ENCODE assay signal across 8 mouse cellular contexts in the genomic region with DNA sequence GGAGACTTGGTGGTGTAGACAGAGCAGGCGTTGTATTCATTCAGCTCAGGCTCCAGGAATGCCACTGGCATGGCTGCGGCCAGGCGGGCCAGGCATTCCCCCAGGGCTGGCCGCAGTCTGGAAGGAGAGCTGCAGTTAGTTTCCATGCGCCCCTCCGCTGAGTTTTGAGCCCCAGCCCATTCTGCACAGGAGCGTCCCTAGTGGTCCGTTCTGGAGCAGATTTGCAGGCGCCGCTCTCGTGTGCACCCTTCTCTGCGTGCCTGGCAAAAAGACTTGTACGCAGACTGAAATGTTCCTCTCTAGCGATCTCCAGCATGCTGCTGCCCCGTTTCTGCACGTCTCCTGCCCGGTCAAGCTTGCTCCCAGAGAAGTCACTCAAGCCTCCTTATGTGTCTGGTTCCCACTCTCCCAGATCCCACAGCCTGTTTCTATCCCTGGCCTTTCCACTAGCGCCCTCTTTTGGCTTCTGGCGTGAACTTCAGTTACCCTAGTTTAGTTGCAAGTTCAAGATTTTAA.
DNase-seq lines count a peak whose midpoint lies in the region; ATAC-seq and TF ChIP-seq lines count a peak whose summit lies in the region.

No protein-coding gene starts in this region.

- H3K27ac ChIP-seq in cerebellum, adult 2 months (ENCODE audit: insufficient read depth, low read length), result no peak overlapping the region
- H3K27ac ChIP-seq in hindbrain, embryonic 16.5 days (ENCODE audit: low read depth, low read length), result peak overlapping the region; percentile 32; the same call in 1 of the 2 replicates

- H3K27me3 ChIP-seq in cerebellum, adult 2 months (ENCODE audit: control insufficient read depth, insufficient read depth, low read length), result no peaks in the 10 kb centered on the region
- peaks cover 3% of the 10 kb centered on the region; the same call in 1 of the 2 replicates for H3K27me3 ChIP-seq in hindbrain, embryonic 16.5 days (replicated peaks; ENCODE audit: control insufficient read depth, insufficient read depth, low read length)

- H3K9me3 ChIP-seq in hindbrain, embryonic 16.5 days (ENCODE audit: control insufficient read depth, low read length), result no peaks in the 10 kb centered on the region

- TF ChIP-seq CTCF in cerebellum, adult 2 months (IDR thresholded peaks at IDR 0.05; ENCODE audit: borderline replicate concordance, insufficient read depth, low read depth, low read length), result 0 out of 2 replicates have a peak, but pooled peaks have one; percentile 7

- 4% methylated on average over 19 of the region's 19 CpGs for WGBS in cerebellum, adult 2 months
- WGBS in hindbrain, embryonic 16.5 days, result 5% methylated on average over 19 of the region's 19 CpGs

- no peaks in the 10 kb centered on the region for H3K4me1 ChIP-seq in cerebellum, adult 2 months (ENCODE audit: control insufficient read depth, insufficient read depth, low read length)
- no peaks in the 10 kb centered on the region for H3K4me1 ChIP-seq in hindbrain, embryonic 16.5 days (ENCODE audit: control insufficient read depth, insufficient read depth, low read depth, low read length)

- H3K9ac ChIP-seq in hindbrain, embryonic 16.5 days (ENCODE audit: low read depth, low read length), result no peak overlapping the region

- no peaks in the 10 kb centered on the region for H3K36me3 ChIP-seq in hindbrain, embryonic 16.5 days (ENCODE audit: control insufficient read depth, insufficient read depth, low read length)

- no peak for DNase-seq in cerebellum, adult 2 months
- peak; percentile 20 for DNase-seq in urinary bladder, postnatal 14 days (ENCODE audit: low spot score)
- no peak for DNase-seq in urinary bladder, postnatal 10 days (ENCODE audit: low spot score)
- DNase-seq in lung, postnatal 10 days, result peak; percentile 44
- DNase-seq in frontal cortex, postnatal 36 days (ENCODE audit: low spot score in 2 of 2), result no peak

- ATAC-seq in cerebellum, adult (ENCODE audit: insufficient number of reproducible peaks, low FRiP score, low TSS enrichment), result no peak
- ATAC-seq in hindbrain, embryonic 16.5 days, result peak; percentile 81
- ATAC-seq in erythroblast, adult 5-6 weeks (replicated peaks; ENCODE audit: low FRiP score, poor library complexity, severe bottlenecking), result no peak

- H3K4me2 ChIP-seq in hindbrain, embryonic 16.5 days (ENCODE audit: low read length), result peak overlapping the region; percentile 32

- no peak for TF ChIP-seq POLR2A in cerebellum, adult 2 months (IDR thresholded peaks at IDR 0.05; ENCODE audit: borderline replicate concordance, insufficient read depth, low read length)

- H3K4me3 ChIP-seq in cerebellum, adult 2 months (replicated peaks; ENCODE audit: insufficient read depth, low read depth, low read length), result no peak overlapping the region
- H3K4me3 ChIP-seq in hindbrain, embryonic 16.5 days (ENCODE audit: low read length), result no peak overlapping the region

Comparison
In these comparisons a context has a peak if more than half of its experiments do, and no peak if none do; other contexts are left out.
1. DNase-seq: peak in urinary bladder, postnatal 14 days (single experiment) and lung, postnatal 10 days (single experiment); none in cerebellum, adult 2 months (0 of 2), urinary bladder, postnatal 10 days (single experiment) and frontal cortex, postnatal 36 days (0 of 2).